Comparison of ENCODE assay signal across 8 mouse cellular contexts in the genomic region with DNA sequence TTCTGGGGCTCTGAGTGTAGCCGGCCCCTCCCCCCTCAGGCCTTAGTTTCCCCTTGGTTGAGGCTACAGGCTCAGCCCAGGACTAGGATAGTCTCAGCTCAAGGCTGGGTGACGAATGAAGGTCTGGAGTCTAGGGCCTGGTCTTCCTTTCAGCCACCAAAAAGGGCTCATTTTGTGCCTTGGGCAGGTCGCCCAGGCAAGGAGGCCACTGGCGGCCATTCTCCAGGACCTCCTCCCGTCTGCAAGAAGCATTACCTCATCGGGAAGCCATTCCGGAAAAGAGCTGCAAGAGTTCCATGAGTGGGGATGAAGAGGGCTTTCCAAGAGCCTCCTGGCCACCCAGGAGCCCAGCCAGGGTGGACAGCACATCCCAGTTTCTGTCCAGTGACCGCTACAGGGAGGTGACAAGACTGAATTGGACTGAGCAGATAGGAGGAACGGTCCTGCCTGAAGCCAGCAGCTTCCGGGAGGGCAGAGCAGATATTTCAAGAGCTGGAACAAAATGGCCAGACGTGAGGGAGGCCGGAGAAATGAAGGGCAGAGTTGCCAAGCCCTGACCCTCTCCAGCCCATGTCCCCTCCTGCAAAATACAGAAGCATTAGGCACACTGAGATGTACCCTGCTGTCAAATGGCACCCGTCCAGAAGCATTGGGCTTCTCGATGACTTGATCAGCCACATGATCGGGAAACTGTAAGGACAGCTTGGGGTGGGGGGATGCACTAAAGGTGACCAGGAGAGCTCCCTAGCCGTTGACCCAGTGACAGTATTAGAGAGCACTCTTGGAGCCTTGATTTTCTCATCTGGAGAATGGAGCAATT. TPM values are rescaled to one million over a fixed set of nuclear protein-coding genes. Genes with fewer than 3 reads are reported as not detected.
DNase-seq lines count a peak whose midpoint lies in the region; ATAC-seq lines count a peak whose summit lies in the region.

No protein-coding gene starts in this region.

- 0 out of 2 replicates have a peak overlapping the region, but pooled peaks have one; percentile 25 for H3K9ac ChIP-seq in limb, embryonic 13.5 days
- peak overlapping the region; percentile 56 for H3K9ac ChIP-seq in stomach, embryonic 16.5 days (ENCODE audit: low read length)

- H3K4me3 ChIP-seq in limb, embryonic 13.5 days: no peak overlapping the region
- no peak overlapping the region for H3K4me3 ChIP-seq in stomach, embryonic 16.5 days (replicated peaks; ENCODE audit: low read length)

- 0 out of 2 replicates have a peak, but pooled peaks cover 5% of the 10 kb centered on the region for H3K9me3 ChIP-seq in limb, embryonic 13.5 days
- no peaks in the 10 kb centered on the region for H3K9me3 ChIP-seq in stomach, embryonic 16.5 days (replicated peaks; ENCODE audit: control insufficient read depth, low read length)

- intact Hi-C loops in heart, postnatal 25 days (cut with DNase I): loop anchor here (2.0 to 5.0 kb wide), 3 partner anchors 13 to 61 kb away; no protein-coding TSS in a partner anchor

- no peak overlapping the region for H3K4me2 ChIP-seq in limb, embryonic 13.5 days (replicated peaks)
- H3K4me2 ChIP-seq in stomach, embryonic 16.5 days (ENCODE audit: low read depth, low read length): no peak overlapping the region

- H3K36me3 ChIP-seq in limb, embryonic 13.5 days: no peaks in the 10 kb centered on the region
- no peaks in the 10 kb centered on the region for H3K36me3 ChIP-seq in stomach, embryonic 16.5 days (ENCODE audit: control insufficient read depth, insufficient read depth, low read length)

- peaks cover 36% of the 10 kb centered on the region for H3K4me1 ChIP-seq in limb, embryonic 13.5 days
- H3K4me1 ChIP-seq in stomach, embryonic 16.5 days (ENCODE audit: control insufficient read depth, insufficient read depth, low read length): peaks cover 38% of the 10 kb centered on the region

- H3K27ac ChIP-seq in limb, embryonic 13.5 days: peak overlapping the region; percentile 84
- peak overlapping the region; percentile 95 for H3K27ac ChIP-seq in stomach, embryonic 16.5 days (ENCODE audit: low read length)

- ATAC-seq in limb, embryonic 13.5 days (ENCODE audit: low FRiP score, low read depth): no peak
- ATAC-seq in stomach, embryonic 16.5 days (ENCODE audit: insufficient read depth, low FRiP score): no peak
- ATAC-seq in CD4-positive, CD25-positive, alpha-beta regulatory T cell, adult 4 months: no peak

- peak; percentile 57 for DNase-seq in adrenal gland, postnatal 10 days
- no peak for DNase-seq in adrenal gland, postnatal 4 days (ENCODE audit: low spot score in 2 of 2)
- DNase-seq in right cerebral cortex, postnatal 10 days (ENCODE audit: low spot score in 2 of 2): peak; percentile 69 to 76
- DNase-seq in right cerebral cortex, postnatal 14 days: no peak
- DNase-seq in heart, postnatal 25 days (ENCODE audit: low spot score): peak; percentile 90

- peaks cover 28% of the 10 kb centered on the region for H3K27me3 ChIP-seq in limb, embryonic 13.5 days
- H3K27me3 ChIP-seq in stomach, embryonic 16.5 days (ENCODE audit: control insufficient read depth, insufficient read depth, low read length): no peaks in the 10 kb centered on the region

- 78% methylated on average over 16 of the region's 16 CpGs for WGBS in limb, embryonic 13.5 days
- 72% methylated on average over 16 of the region's 16 CpGs for WGBS in stomach, embryonic 16.5 days

RNA-seq across cellular contexts. Expression of gene Wnt7b, which starts 29.6 kb away (rescaled TPM):
- under 1 TPM; 0.18 to 0.27 TPM for total RNA-seq in adrenal gland, postnatal 10 days (2021)
- 1 to 10 TPM in 1 of 2 experiments, under 1 TPM in 1; 0.40 to 1.8 TPM for total RNA-seq in adrenal gland, postnatal 4 days (2021)
- under 1 TPM; 0.13 to 0.17 TPM for total RNA-seq in heart, postnatal 25 days (2021)
- polyA plus RNA-seq in limb, embryonic 13.5 days (2015; fragmentation: Nextera tagmentation; extraction: Ambion mirVana): 29.1 and 34.9 TPM in 2 replicates
- polyA plus RNA-seq in stomach, embryonic 16.5 days (2015; fragmentation: Nextera tagmentation; extraction: Ambion mirVana): 3.4 and 4.8 TPM in 2 replicates
- not detected for polyA plus RNA-seq in CD4-positive, CD25-positive, alpha-beta regulatory T cell, adult 4 months (2017; shearing (Covaris generic))

Comparison
In these comparisons a context has a peak if more than half of its experiments do, and no peak if none do; other contexts are left out.
1. DNase-seq: peak in adrenal gland, postnatal 10 days (single experiment), right cerebral cortex, postnatal 10 days (2 of 2) and heart, postnatal 25 days (single experiment); none in adrenal gland, postnatal 4 days (0 of 2) and right cerebral cortex, postnatal 14 days (single experiment).